Mouse (Mus musculus): ENCODE data around the gene Trim41. TPM values are rescaled to one million over a fixed set of nuclear protein-coding genes. Genes with fewer than 3 reads are reported as not detected.
"Not testable (repeated sequence)": the region's sequence is repeated elsewhere in the genome, so short reads cannot be mapped to it uniquely, and the experiment has no call there.

Gene Trim41
- polyA plus RNA-seq, 1 experiment from 2014 or later = 7.2 TPM

GRCm38 (mm10) chr11:48797287-48797686, 19.9 kb downstream of the Trim41 start:
- Histone ChIP-seq H3K4me3 (ENCODE audit: low read length) (no peak overlapping the region), H3K36me3 (ENCODE audit: insufficient read depth, low read length) (peaks cover 10% of the 10 kb centered on the region), H3K4me1 (ENCODE audit: insufficient read depth, low read length) (peaks cover 18% of the 10 kb centered on the region), H3K4me2 (replicated peaks; ENCODE audit: low read depth, low read length) (no peak overlapping the region), H3K9me3 (ENCODE audit: low read length) (no peaks in the 10 kb centered on the region), H3K9ac (replicated peaks; ENCODE audit: low read length) (no peak overlapping the region), H3K27me3 (ENCODE audit: insufficient read depth, low read length) (no peaks in the 10 kb centered on the region), H3K27ac (ENCODE audit: low read length) (no peak overlapping the region)
- 76% methylated on average over 5 of the region's 5 CpGs for WGBS
- ATAC-seq (ENCODE audit: low FRiP score, low TSS enrichment) = no peak

GRCm38 (mm10) chr11:48796290-48796689, 20.9 kb downstream of the Trim41 start:
- H3K27ac ChIP-seq (ENCODE audit: low read length) = no peak overlapping the region
- ATAC-seq (ENCODE audit: low FRiP score, low TSS enrichment) = no peak
- H3K4me1 ChIP-seq (ENCODE audit: insufficient read depth, low read length) = peaks cover 10% of the 10 kb centered on the region; the same call in 1 of the 2 replicates
- no peaks in the 10 kb centered on the region for H3K9me3 ChIP-seq (ENCODE audit: low read length)
- peaks cover under 1% of the 10 kb centered on the region; the same call in 1 of the 2 replicates for H3K36me3 ChIP-seq (ENCODE audit: insufficient read depth, low read length)
- no peaks in the 10 kb centered on the region for H3K27me3 ChIP-seq (ENCODE audit: insufficient read depth, low read length)
- H3K9ac ChIP-seq (replicated peaks; ENCODE audit: low read length) = no peak overlapping the region
- no peak overlapping the region for H3K4me2 ChIP-seq (replicated peaks; ENCODE audit: low read depth, low read length)
- no peak overlapping the region for H3K4me3 ChIP-seq (ENCODE audit: low read length)
- WGBS = 76% methylated on average over 4 of the region's 4 CpGs

- Histone ChIP-seq H3K4me3 (ENCODE audit: low read length) (no peak overlapping the region), H3K27ac (ENCODE audit: low read length) (no peak overlapping the region), H3K27me3 (ENCODE audit: insufficient read depth, low read length) (no peaks in the 10 kb centered on the region), H3K9ac (replicated peaks; ENCODE audit: low read length) (no peak overlapping the region), H3K9me3 (ENCODE audit: low read length) (no peaks in the 10 kb centered on the region), H3K4me1 (ENCODE audit: insufficient read depth, low read length) (peaks cover 20% of the 10 kb centered on the region; the same call in 1 of the 2 replicates), H3K36me3 (ENCODE audit: insufficient read depth, low read length) (no peaks in the 10 kb centered on the region), H3K4me2 (replicated peaks; ENCODE audit: low read depth, low read length) (no peak overlapping the region)
- ATAC-seq (ENCODE audit: low FRiP score, low TSS enrichment) = no peak
- WGBS = 93% methylated on average over 7 of the region's 7 CpGs
Measured at GRCm38 (mm10) chr11:48795221-48795620, 21.9 kb downstream of the Trim41 start.

GRCm38 (mm10) chr11:48793184-48793583, 24.0 kb downstream of the Trim41 start:
- Histone ChIP-seq H3K9me3 (ENCODE audit: low read length) (no peaks in the 10 kb centered on the region), H3K27me3 (ENCODE audit: insufficient read depth, low read length) (no peaks in the 10 kb centered on the region), H3K9ac (replicated peaks; ENCODE audit: low read length) (no peak overlapping the region), H3K36me3 (ENCODE audit: insufficient read depth, low read length) (no peaks in the 10 kb centered on the region), H3K4me2 (replicated peaks; ENCODE audit: low read depth, low read length) (no peak overlapping the region), H3K27ac (ENCODE audit: low read length) (no peak overlapping the region), H3K4me1 (ENCODE audit: insufficient read depth, low read length) (peaks cover 15% of the 10 kb centered on the region; the same call in 1 of the 2 replicates), H3K4me3 (ENCODE audit: low read length) (no peak overlapping the region)
- no peak for ATAC-seq (ENCODE audit: low FRiP score, low TSS enrichment)
- WGBS = 97% methylated on average over 3 of the region's 3 CpGs

- H3K27ac ChIP-seq (ENCODE audit: low read length); H3K36me3 ChIP-seq (ENCODE audit: insufficient read depth, low read length); H3K4me3 ChIP-seq (ENCODE audit: low read length); H3K9me3 ChIP-seq (ENCODE audit: low read length); H3K9ac ChIP-seq (replicated peaks; ENCODE audit: low read length); H3K4me2 ChIP-seq (replicated peaks; ENCODE audit: low read depth, low read length); H3K27me3 ChIP-seq (ENCODE audit: insufficient read depth, low read length); ATAC-seq (ENCODE audit: low FRiP score, low TSS enrichment): not testable (repeated sequence)
- 85% methylated on average over 9 of the region's 9 CpGs for WGBS
- H3K4me1 ChIP-seq (ENCODE audit: insufficient read depth, low read length) = peaks cover 19% of the 10 kb centered on the region; the same call in 1 of the 2 replicates
Measured at GRCm38 (mm10) chr11:48791894-48792293, 25.3 kb downstream of the Trim41 start.

GRCm38 (mm10) chr11:48790946-48791345, 26.2 kb downstream of the Trim41 start:
- H3K4me3 ChIP-seq (ENCODE audit: low read length) = no peak overlapping the region; the same call in 1 of the 2 replicates
- no peaks in the 10 kb centered on the region for H3K27me3 ChIP-seq (ENCODE audit: insufficient read depth, low read length)
- 34% methylated on average over 8 of the region's 8 CpGs for WGBS
- peaks cover 19% of the 10 kb centered on the region; the same call in 1 of the 2 replicates for H3K4me1 ChIP-seq (ENCODE audit: insufficient read depth, low read length)
- H3K9me3 ChIP-seq (ENCODE audit: low read length) = no peaks in the 10 kb centered on the region
- peak overlapping the region; percentile 38 for H3K4me2 ChIP-seq (replicated peaks; ENCODE audit: low read depth, low read length)
- no peaks in the 10 kb centered on the region for H3K36me3 ChIP-seq (ENCODE audit: insufficient read depth, low read length)
- peak overlapping the region; percentile 8; the same call in 1 of the 2 replicates for H3K27ac ChIP-seq (ENCODE audit: low read length)
- H3K9ac ChIP-seq (replicated peaks; ENCODE audit: low read length) = no peak overlapping the region
- ATAC-seq (ENCODE audit: low FRiP score, low TSS enrichment) = peak; percentile 32

- H3K27ac ChIP-seq (ENCODE audit: low read length) = 0 out of 2 replicates have a peak overlapping the region, but pooled peaks have one; percentile 20
- H3K9ac ChIP-seq (replicated peaks; ENCODE audit: low read length) = peak overlapping the region; percentile 45; the same call in 1 of the 2 replicates
- H3K36me3 ChIP-seq (ENCODE audit: insufficient read depth, low read length) = no peaks in the 10 kb centered on the region
- peak overlapping the region; percentile 53 for H3K4me2 ChIP-seq (replicated peaks; ENCODE audit: low read depth, low read length)
- peak overlapping the region; percentile 24 for H3K4me3 ChIP-seq (ENCODE audit: low read length)
- peaks cover 19% of the 10 kb centered on the region; the same call in 1 of the 2 replicates for H3K4me1 ChIP-seq (ENCODE audit: insufficient read depth, low read length)
- peak; percentile 46; the same call in 1 of the 2 replicates for ATAC-seq (ENCODE audit: low FRiP score, low TSS enrichment)
- H3K9me3 ChIP-seq (ENCODE audit: low read length) = no peaks in the 10 kb centered on the region
- no peaks in the 10 kb centered on the region for H3K27me3 ChIP-seq (ENCODE audit: insufficient read depth, low read length)
- 17% methylated on average over 20 of the region's 20 CpGs for WGBS
Measured at GRCm38 (mm10) chr11:48789973-48790823, 27.0 kb downstream of the Trim41 start.

- Histone ChIP-seq H3K9ac (replicated peaks; ENCODE audit: low read length) (no peak overlapping the region), H3K27me3 (ENCODE audit: insufficient read depth, low read length) (no peaks in the 10 kb centered on the region), H3K4me3 (ENCODE audit: low read length) (no peak overlapping the region), H3K4me1 (ENCODE audit: insufficient read depth, low read length) (peaks cover 19% of the 10 kb centered on the region; the same call in 1 of the 2 replicates), H3K9me3 (ENCODE audit: low read length) (no peaks in the 10 kb centered on the region), H3K4me2 (replicated peaks; ENCODE audit: low read depth, low read length) (no peak overlapping the region; the same call in 1 of the 2 replicates), H3K27ac (ENCODE audit: low read length) (no peak overlapping the region), H3K36me3 (ENCODE audit: insufficient read depth, low read length) (no peaks in the 10 kb centered on the region)
- ATAC-seq (ENCODE audit: low FRiP score, low TSS enrichment) = no peak
- 82% methylated on average over 5 of the region's 5 CpGs for WGBS
Measured at GRCm38 (mm10) chr11:48789215-48789614, 27.9 kb downstream of the Trim41 start.

- no peaks in the 10 kb centered on the region for H3K9me3 ChIP-seq (ENCODE audit: low read length)
- H3K27me3 ChIP-seq (ENCODE audit: insufficient read depth, low read length) = no peaks in the 10 kb centered on the region
- H3K4me2 ChIP-seq (replicated peaks; ENCODE audit: low read depth, low read length) = peak overlapping the region; percentile 67
- ATAC-seq (ENCODE audit: low FRiP score, low TSS enrichment) = peak; percentile 33
- peak overlapping the region; percentile 58 for H3K9ac ChIP-seq (replicated peaks; ENCODE audit: low read length)
- no peaks in the 10 kb centered on the region for H3K36me3 ChIP-seq (ENCODE audit: insufficient read depth, low read length)
- H3K4me3 ChIP-seq (ENCODE audit: low read length) = peak overlapping the region; percentile 46
- no peak overlapping the region for H3K27ac ChIP-seq (ENCODE audit: low read length)
- 11% methylated on average over 16 of the region's 16 CpGs for WGBS
- H3K4me1 ChIP-seq (ENCODE audit: insufficient read depth, low read length) = peaks cover 19% of the 10 kb centered on the region; the same call in 1 of the 2 replicates
Measured at GRCm38 (mm10) chr11:48788311-48789089, 28.7 kb downstream of the Trim41 start.

Measured in kidney, embryonic 16.5 days (tissue).